Mouse (Mus musculus) heart, embryonic 15.5 days (tissue): Measurements from ENCODE around the gene Ryr2. TPM values are rescaled to one million over a fixed set of nuclear protein-coding genes. Genes with fewer than 3 reads are reported as not detected.

ENCODE experiments used
- ATAC-seq: fragments of 200-750 bp; cut with Nextera tagmentation; replicated peaks from 2 replicates; pipeline ENCODE4 v1.8.0; 2017; ENCODE audit warnings: low read depth, moderate TSS enrichment; ENCODE audit not compliant: insufficient number of reproducible peaks, insufficient read depth, low FRiP score
- H3K27ac ChIP-seq: fragments of 300-500 bp; sonication (generic); 2 replicates; pipeline ENCODE4 v1.5.1; 2015; ENCODE audit warnings: mild to moderate bottlenecking, inconsistent platforms
- H3K27me3 ChIP-seq: fragments of 300-500 bp; sonication (generic); 2 replicates; pipeline ENCODE4 v1.6.1; 2015; ENCODE audit warnings: inconsistent platforms
- H3K36me3 ChIP-seq: fragments of 300-500 bp; sonication (generic); 2 replicates; pipeline ENCODE4 v1.6.1; 2015; ENCODE audit warnings: mild to moderate bottlenecking, inconsistent platforms
- H3K4me1 ChIP-seq: fragments of 300-500 bp; sonication (generic); replicated peaks from 2 replicates; pipeline ENCODE4 v1.6.1; 2015; ENCODE audit warnings: inconsistent platforms
- H3K4me2 ChIP-seq: fragments of 300-500 bp; sonication (generic); 2 replicates; pipeline ENCODE4 v1.6.1; 2015; ENCODE audit warnings: inconsistent platforms, mild to moderate bottlenecking, moderate library complexity
- H3K4me3 ChIP-seq: fragments of 300-500 bp; sonication (generic); 2 replicates; pipeline ENCODE4 v1.5.1; 2015; ENCODE audit warnings: mild to moderate bottlenecking, inconsistent platforms
- H3K9ac ChIP-seq: fragments of 300-500 bp; sonication (generic); 2 replicates; pipeline ENCODE4 v1.6.1; 2015; ENCODE audit warnings: mild to moderate bottlenecking, inconsistent platforms
- H3K9me3 ChIP-seq: fragments of 300-500 bp; sonication (generic); replicated peaks from 2 replicates; pipeline ENCODE4 v1.6.1; 2016; ENCODE audit warnings: inconsistent platforms
- WGBS: fragments of 180-500 bp; shearing (Covaris S2); methylation state at CpG from one replicate; pipeline ENCODE4 v1.1.7; 2015; ENCODE audit warnings: mixed read lengths; 5-methylcytosine and 5-hydroxymethylcytosine counted together
- polyA plus RNA-seq: library from polyadenylated mRNA; unstranded; fragments of >200 nt; fragmentation: Nextera tagmentation; extraction: Ambion mirVana; gene quantifications from 2 replicates; pipeline ENCODE4 v1.2.1, GENCODE M21; 2015

Ryr2 gene
- polyA plus RNA-seq, 1 experiment from 2014 or later, result 30.0 TPM

GRCm38 (mm10) chr13:11985056-11985455 is 121.7 kb downstream of the Ryr2 start:
- no peaks in the 10 kb centered on the region for H3K9me3 ChIP-seq
- H3K9ac ChIP-seq, result no peak overlapping the region
- no peaks in the 10 kb centered on the region for H3K27me3 ChIP-seq
- H3K4me1 ChIP-seq, result no peaks in the 10 kb centered on the region
- no peak overlapping the region for H3K4me2 ChIP-seq
- WGBS, result 95% methylated on average over 3 of the region's 3 CpGs
- H3K36me3 ChIP-seq, result no peaks in the 10 kb centered on the region
- no peak overlapping the region for H3K27ac ChIP-seq
- no peak overlapping the region for H3K4me3 ChIP-seq
- no peak for ATAC-seq

- Histone ChIP-seq H3K36me3 (no peaks in the 10 kb centered on the region), H3K27me3 (no peaks in the 10 kb centered on the region)
- ATAC-seq, result no peak
Observed at GRCm38 (mm10) chr13:11978997-11979396, 127.7 kb downstream of the Ryr2 start.

GRCm38 (mm10) chr13:11978359-11978758 is 128.4 kb downstream of the Ryr2 start:
- H3K4me1 ChIP-seq, result peaks cover 19% of the 10 kb centered on the region
- ATAC-seq, result no peak
- 56% methylated on average over 2 of the region's 2 CpGs for WGBS
- H3K4me3 ChIP-seq, result no peak overlapping the region
- H3K27ac ChIP-seq, result no peak overlapping the region
- H3K36me3 ChIP-seq, result no peaks in the 10 kb centered on the region
- H3K27me3 ChIP-seq, result no peaks in the 10 kb centered on the region
- H3K4me2 ChIP-seq, result no peak overlapping the region
- no peak overlapping the region for H3K9ac ChIP-seq
- no peaks in the 10 kb centered on the region for H3K9me3 ChIP-seq

More at GRCm38 (mm10) chr13:11978997-11979396, 127.7 kb downstream of the Ryr2 start:
- H3K4me2 ChIP-seq, result no peak overlapping the region
- peaks cover 19% of the 10 kb centered on the region for H3K4me1 ChIP-seq
- H3K9me3 ChIP-seq, result no peaks in the 10 kb centered on the region
- no peak overlapping the region for H3K4me3 ChIP-seq
- H3K27ac ChIP-seq, result no peak overlapping the region
- H3K9ac ChIP-seq, result no peak overlapping the region

- ATAC-seq, result no peak
- Histone ChIP-seq H3K4me3 (no peak overlapping the region), H3K27me3 (no peaks in the 10 kb centered on the region), H3K4me1 (peaks cover 19% of the 10 kb centered on the region), H3K36me3 (no peaks in the 10 kb centered on the region), H3K4me2 (no peak overlapping the region), H3K9me3 (no peaks in the 10 kb centered on the region), H3K27ac (no peak overlapping the region), H3K9ac (no peak overlapping the region)
- WGBS, result 50% methylated on average over 4 of the region's 4 CpGs
Observed at GRCm38 (mm10) chr13:11977606-11978005, 129.1 kb downstream of the Ryr2 start.

- Histone ChIP-seq H3K4me3 (no peak overlapping the region), H3K9ac (no peak overlapping the region), H3K9me3 (no peaks in the 10 kb centered on the region), H3K27me3 (no peaks in the 10 kb centered on the region), H3K27ac (no peak overlapping the region), H3K36me3 (no peaks in the 10 kb centered on the region), H3K4me2 (no peak overlapping the region), H3K4me1 (peaks cover 37% of the 10 kb centered on the region)
- ATAC-seq, result no peak
Observed at GRCm38 (mm10) chr13:11964391-11964790, 142.4 kb downstream of the Ryr2 start.

GRCm38 (mm10) chr13:11959488-11960174 is 147.1 kb downstream of the Ryr2 start:
- no peak for ATAC-seq
- H3K27ac ChIP-seq, result no peak overlapping the region

GRCm38 (mm10) chr13:11958854-11959253 is 147.9 kb downstream of the Ryr2 start:
- Histone ChIP-seq H3K36me3 (no peaks in the 10 kb centered on the region), H3K4me2 (no peak overlapping the region), H3K27me3 (no peaks in the 10 kb centered on the region), H3K4me1 (peaks cover 24% of the 10 kb centered on the region), H3K4me3 (no peak overlapping the region), H3K27ac (no peak overlapping the region), H3K9ac (no peak overlapping the region), H3K9me3 (no peaks in the 10 kb centered on the region)
- ATAC-seq, result no peak
- 72% methylated on average over 3 of the region's 3 CpGs for WGBS

More at GRCm38 (mm10) chr13:11959488-11960174, 147.1 kb downstream of the Ryr2 start:
- no peak overlapping the region for H3K9ac ChIP-seq
- H3K36me3 ChIP-seq, result no peaks in the 10 kb centered on the region
- no peak overlapping the region for H3K4me2 ChIP-seq
- peaks cover 29% of the 10 kb centered on the region for H3K4me1 ChIP-seq
- H3K9me3 ChIP-seq, result no peaks in the 10 kb centered on the region
- H3K4me3 ChIP-seq, result no peak overlapping the region
- no peaks in the 10 kb centered on the region for H3K27me3 ChIP-seq

- Histone ChIP-seq H3K27me3 (no peaks in the 10 kb centered on the region), H3K4me1 (peaks cover 18% of the 10 kb centered on the region), H3K9me3 (no peaks in the 10 kb centered on the region), H3K36me3 (no peaks in the 10 kb centered on the region), H3K4me3 (no peak overlapping the region), H3K4me2 (no peak overlapping the region), H3K9ac (no peak overlapping the region), H3K27ac (no peak overlapping the region)
- 72% methylated on average over 4 of the region's 4 CpGs for WGBS
- ATAC-seq, result no peak
Observed at GRCm38 (mm10) chr13:11958271-11958670, 148.5 kb downstream of the Ryr2 start.

GRCm38 (mm10) chr13:11951951-11952350 is 154.8 kb downstream of the Ryr2 start:
- ATAC-seq, result no peak
- WGBS, result 87% methylated on average over 3 of the region's 3 CpGs
- no peaks in the 10 kb centered on the region for H3K36me3 ChIP-seq
- no peak overlapping the region for H3K27ac ChIP-seq
- no peak overlapping the region for H3K9ac ChIP-seq
- H3K9me3 ChIP-seq, result no peaks in the 10 kb centered on the region
- H3K4me3 ChIP-seq, result no peak overlapping the region
- no peaks in the 10 kb centered on the region for H3K27me3 ChIP-seq
- no peak overlapping the region for H3K4me2 ChIP-seq
- peaks cover 11% of the 10 kb centered on the region for H3K4me1 ChIP-seq

GRCm38 (mm10) chr13:11945740-11946139 is 161.0 kb downstream of the Ryr2 start:
- H3K4me1 ChIP-seq, result peaks cover 9% of the 10 kb centered on the region; the same call in 1 of the 2 replicates
- peaks cover 5% of the 10 kb centered on the region; the same call in 1 of the 2 replicates for H3K36me3 ChIP-seq
- H3K27ac ChIP-seq, result no peak overlapping the region
- H3K4me3 ChIP-seq, result no peak overlapping the region
- no peaks in the 10 kb centered on the region for H3K27me3 ChIP-seq
- WGBS, result 83% methylated on average over 2 of the region's 2 CpGs
- H3K4me2 ChIP-seq, result no peak overlapping the region
- H3K9ac ChIP-seq, result no peak overlapping the region
- H3K9me3 ChIP-seq, result no peaks in the 10 kb centered on the region
- no peak for ATAC-seq

GRCm38 (mm10) chr13:11941724-11942123 is 165.0 kb downstream of the Ryr2 start:
- Histone ChIP-seq H3K9ac (no peak overlapping the region), H3K9me3 (no peaks in the 10 kb centered on the region), H3K4me1 (peaks cover 9% of the 10 kb centered on the region; the same call in 1 of the 2 replicates), H3K27me3 (no peaks in the 10 kb centered on the region), H3K4me2 (no peak overlapping the region), H3K4me3 (no peak overlapping the region), H3K27ac (no peak overlapping the region), H3K36me3 (peaks cover 5% of the 10 kb centered on the region; the same call in 1 of the 2 replicates)
- 73% methylated on average over 4 of the region's 4 CpGs for WGBS
- ATAC-seq, result no peak
